Mouse (Mus musculus): ENCODE measurements around the gene Adgrl2. TPM values are rescaled to one million over a fixed set of nuclear protein-coding genes. Genes with fewer than 3 reads are reported as not detected.

The Adgrl2 gene
- polyA plus RNA-seq, 1 experiment from 2014 or later: 128 TPM

DNA sequence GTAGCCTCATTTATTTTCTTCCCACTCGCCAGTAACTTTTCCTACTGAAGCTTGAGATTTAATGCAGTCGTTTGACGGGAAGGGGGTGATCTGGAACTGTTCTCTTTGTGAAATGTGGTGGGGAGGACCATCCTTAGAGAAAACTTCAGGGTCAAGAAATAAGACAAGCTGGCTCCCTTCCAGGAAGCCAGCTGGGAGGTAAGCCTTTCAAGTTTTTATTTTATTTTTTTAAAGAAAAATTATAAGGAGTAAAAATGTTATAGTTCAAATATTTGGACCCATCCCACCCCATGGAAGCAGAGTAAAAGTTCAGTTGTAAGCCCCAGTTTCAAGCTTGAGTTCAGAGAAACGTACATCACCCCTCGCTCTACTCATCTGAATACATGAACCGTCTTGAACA, 177.2 kb downstream of the Adgrl2 start:
- Histone ChIP-seq H3K4me2 (no peak overlapping the region), H3K27ac (no peak overlapping the region), H3K36me3 (peaks cover 29% of the 10 kb centered on the region), H3K4me1 (0 out of 2 replicates have a peak, but pooled peaks cover 7% of the 10 kb centered on the region), H3K9me3 (no peaks in the 10 kb centered on the region), H3K4me3 (no peak overlapping the region), H3K9ac (no peak overlapping the region), H3K27me3 (no peaks in the 10 kb centered on the region)
- no peak for ATAC-seq (ENCODE audit: insufficient number of reproducible peaks, insufficient read depth, low FRiP score, low TSS enrichment, low read depth)
- 59% methylated on average over 6 of the region's 6 CpGs for WGBS

DNA sequence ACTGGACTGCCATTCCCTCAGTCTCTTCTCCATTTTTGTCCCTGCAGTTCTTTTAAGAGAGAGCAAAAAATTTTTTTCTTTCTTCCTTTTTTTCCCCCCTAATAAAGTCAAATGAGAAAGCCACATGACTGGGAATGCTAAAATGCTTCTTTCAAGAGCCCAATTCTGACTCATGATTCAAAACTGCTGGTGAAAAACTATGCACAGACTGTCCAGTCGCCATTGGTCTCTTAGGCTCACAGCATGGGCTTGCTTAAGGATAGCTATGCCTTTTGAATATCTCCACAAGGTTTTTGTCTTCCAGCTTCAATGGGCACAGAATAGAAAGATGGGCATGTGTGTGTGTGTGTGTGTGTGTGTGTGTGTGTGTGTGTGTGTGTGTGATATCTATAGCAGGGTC, 178.3 kb downstream of the Adgrl2 start:
- ATAC-seq (ENCODE audit: insufficient number of reproducible peaks, insufficient read depth, low FRiP score, low TSS enrichment, low read depth): no peak
- no peaks in the 10 kb centered on the region for H3K9me3 ChIP-seq
- H3K4me2 ChIP-seq: no peak overlapping the region
- no peak overlapping the region for H3K4me3 ChIP-seq
- H3K36me3 ChIP-seq: peaks cover 19% of the 10 kb centered on the region
- H3K4me1 ChIP-seq: 0 out of 2 replicates have a peak, but pooled peaks cover 7% of the 10 kb centered on the region
- H3K9ac ChIP-seq: no peak overlapping the region
- WGBS: 74% methylated on average over 1 of the region's 1 CpGs
- peak overlapping the region; percentile 28; the same call in 1 of the 2 replicates for H3K27ac ChIP-seq
- H3K27me3 ChIP-seq: no peaks in the 10 kb centered on the region

- WGBS: 84% methylated on average over 9 of the region's 9 CpGs
- H3K9ac ChIP-seq: no peak overlapping the region
- no peaks in the 10 kb centered on the region for H3K27me3 ChIP-seq
Measured at GRCm38 (mm10) chr3:148806977-148807376, 183.4 kb downstream of the Adgrl2 start.

GRCm38 (mm10) chr3:148793286-148793913, 197.0 kb downstream of the Adgrl2 start:
- WGBS: 63% methylated on average over 10 of the region's 10 CpGs
- no peaks in the 10 kb centered on the region for H3K36me3 ChIP-seq
- no peaks in the 10 kb centered on the region for H3K9me3 ChIP-seq
- 0 out of 2 replicates have a peak, but pooled peaks cover 3% of the 10 kb centered on the region for H3K4me1 ChIP-seq
- no peak overlapping the region for H3K4me3 ChIP-seq
- no peak for ATAC-seq (ENCODE audit: insufficient number of reproducible peaks, insufficient read depth, low FRiP score, low TSS enrichment, low read depth)
- H3K9ac ChIP-seq: no peak overlapping the region
- no peak overlapping the region for H3K27ac ChIP-seq
- H3K27me3 ChIP-seq: no peaks in the 10 kb centered on the region
- H3K4me2 ChIP-seq: no peak overlapping the region

More at GRCm38 (mm10) chr3:148806977-148807376, 183.4 kb downstream of the Adgrl2 start:
- no peak for ATAC-seq (ENCODE audit: insufficient number of reproducible peaks, insufficient read depth, low FRiP score, low TSS enrichment, low read depth)
- H3K4me2 ChIP-seq: no peak overlapping the region
- H3K9me3 ChIP-seq: no peaks in the 10 kb centered on the region
- H3K27ac ChIP-seq: no peak overlapping the region
- H3K4me3 ChIP-seq: no peak overlapping the region
- no peaks in the 10 kb centered on the region for H3K4me1 ChIP-seq
- no peaks in the 10 kb centered on the region for H3K36me3 ChIP-seq

DNA sequence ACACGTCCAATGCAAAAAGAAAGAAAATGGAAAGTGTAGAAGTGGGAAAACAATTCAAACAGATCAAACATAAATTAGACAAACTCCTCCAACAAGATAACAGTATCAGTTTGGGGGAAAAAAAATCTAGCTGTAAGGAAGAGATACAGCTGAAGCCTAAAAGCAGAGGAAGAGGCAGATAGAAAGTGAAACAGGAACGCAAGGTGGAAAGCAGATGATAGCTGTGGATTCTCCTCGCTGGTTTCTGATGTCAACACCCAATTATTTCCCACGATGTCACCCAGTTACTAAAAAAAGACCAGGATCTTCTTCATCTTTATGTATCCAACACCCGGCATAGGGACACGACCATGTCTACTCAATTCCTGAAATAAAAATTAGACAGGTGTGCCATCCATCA, 220.0 kb downstream of the Adgrl2 start:
- H3K9ac ChIP-seq: no peak overlapping the region
- H3K4me1 ChIP-seq: no peaks in the 10 kb centered on the region
- H3K27me3 ChIP-seq: no peaks in the 10 kb centered on the region
- no peaks in the 10 kb centered on the region for H3K9me3 ChIP-seq
- H3K4me2 ChIP-seq: no peak overlapping the region
- no peak overlapping the region for H3K4me3 ChIP-seq
- WGBS: 88% methylated on average over 6 of the region's 6 CpGs
- no peak overlapping the region for H3K27ac ChIP-seq
- no peaks in the 10 kb centered on the region for H3K36me3 ChIP-seq
- no peak for ATAC-seq (ENCODE audit: insufficient number of reproducible peaks, insufficient read depth, low FRiP score, low TSS enrichment, low read depth)
